Mouse (Mus musculus) bone marrow macrophage, adult 2 months (primary cell): ENCODE measurements around the gene Ndufb6.
A peak's percentile ranks its signal among the peaks of the same experiment; 100 is the strongest.

Experiments
- CTCF ChIP-seq: IDR thresholded peaks from 2 replicates; pipeline ENCODE4 v1.5.1; 2012; ENCODE audit warnings: low read depth, mild to moderate bottlenecking, low read length, moderate library complexity
- POLR2A ChIP-seq: IDR thresholded peaks from 2 replicates; pipeline ENCODE4 v1.6.1; 2012; ENCODE audit warnings: mild to moderate bottlenecking, low read depth, low read length, borderline replicate concordance

GRCm38 (mm10) chr4:40301076-40301789 lies 22.0 kb upstream of the Ndufb6 start:
- peak; percentile 44; the same call in 1 of the 2 replicates for TF ChIP-seq CTCF
- no peak for TF ChIP-seq POLR2A
